Mouse (Mus musculus): ENCODE results near the gene Tmed6. TPM values are rescaled to one million over a fixed set of nuclear protein-coding genes. Genes with fewer than 3 reads are reported as not detected.

Gene Tmed6
- polyA plus RNA-seq (2014; fragmentation: Illumina TruSeq; extraction: RNeasy Lipid Tissue Mini Kit (QIAGEN cat#74804); ENCODE audit: low read depth, low replicate concordance) = 25.8 TPM

GRCm38 (mm10) chr8:107065511-107066496 is at the start of gene Tmed6:
Gene Tmed6, minus strand, starts transcription at chr8:107065644.

DNA sequence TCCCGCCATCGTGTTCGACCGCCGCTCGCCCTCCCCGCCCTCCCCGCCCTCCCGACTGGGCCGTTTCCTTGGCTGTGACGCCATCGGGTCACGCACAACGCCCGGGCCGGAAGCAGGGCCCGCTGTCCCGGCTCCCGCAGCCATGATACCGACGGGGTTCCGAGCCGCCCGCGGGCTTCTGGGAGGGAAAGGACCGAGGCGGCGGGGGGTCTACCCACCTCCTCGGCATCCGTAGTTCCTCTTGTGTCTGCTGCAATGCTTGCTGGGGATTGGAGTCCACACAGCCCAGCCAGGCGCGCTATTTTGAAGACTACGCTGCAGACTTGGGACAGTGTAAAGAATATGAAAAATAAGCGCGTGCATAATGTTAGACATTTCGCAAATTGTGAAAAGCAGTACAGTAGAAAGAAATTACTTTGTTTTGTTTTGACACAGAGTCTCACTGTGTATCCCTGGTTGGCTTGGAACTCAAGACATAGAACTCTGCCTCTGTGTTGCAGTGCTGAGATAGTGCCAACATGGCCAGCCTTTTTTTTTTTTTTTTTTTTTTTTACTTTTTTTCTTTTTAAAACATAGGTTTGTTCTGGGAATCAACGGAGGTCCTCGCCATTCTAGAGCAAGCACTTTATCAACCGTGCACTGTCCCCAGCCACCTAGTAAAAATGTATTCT is 31.1 kb upstream of the Tmed6 start, which contains the start of gene Terf2:
Terf2 (minus strand) TSS at position 182 of the 671 bp plus-strand sequence.

GRCm38 (mm10) chr8:107056076-107056972 is 9.1 kb downstream of the Tmed6 start, which contains the start of the genes Cog8 and Nip7:
Gene Cog8, minus strand, starts transcription at chr8:107056689.
Gene Nip7, plus strand, starts transcription at chr8:107056877.

DNA sequence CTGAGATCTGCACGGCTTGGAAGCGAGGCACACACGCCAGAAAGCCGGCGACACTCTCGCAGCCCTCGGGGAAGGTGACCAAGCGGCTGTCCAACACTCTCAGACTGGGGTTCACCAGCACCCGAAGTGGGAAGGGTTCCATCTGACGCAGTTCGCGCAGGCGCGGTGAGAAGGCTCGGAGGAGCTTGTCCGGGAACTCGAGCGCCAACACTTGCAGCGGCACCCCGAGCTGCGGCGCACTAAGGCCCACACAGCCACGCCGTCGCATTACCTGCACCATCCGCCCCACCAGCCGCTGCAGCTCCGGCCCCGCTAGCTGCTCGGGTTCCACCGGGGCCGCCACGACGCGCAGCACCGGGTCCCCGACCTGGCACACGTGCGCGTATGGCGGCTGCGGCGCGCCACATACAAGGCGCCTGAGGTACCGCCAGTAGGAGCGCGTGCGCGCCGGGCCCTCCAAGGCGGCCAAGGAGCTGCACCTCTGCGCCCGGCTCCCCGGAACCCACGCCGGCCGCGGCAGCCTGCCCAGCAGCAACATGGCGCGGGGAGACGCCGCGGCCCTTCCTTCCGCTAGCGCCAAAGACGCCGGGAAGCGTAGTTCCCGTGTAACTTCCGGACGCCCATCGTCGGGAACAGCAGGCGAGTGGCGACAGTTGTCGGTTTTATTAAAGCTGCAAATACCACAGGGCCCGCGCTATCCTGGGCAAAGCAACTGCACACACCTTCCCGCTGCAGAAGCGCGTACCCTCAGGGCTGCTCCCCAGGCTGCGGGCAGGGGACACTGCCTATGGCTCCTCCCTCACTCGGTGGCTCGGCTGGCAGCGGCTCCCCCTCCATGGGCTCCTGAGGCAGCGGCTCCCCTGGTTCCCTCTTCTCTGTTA is 17.1 kb downstream of the Tmed6 start, which contains the start of gene Pdf:
Pdf (minus strand) TSS at position 554 of the 881 bp plus-strand sequence.

DNA sequence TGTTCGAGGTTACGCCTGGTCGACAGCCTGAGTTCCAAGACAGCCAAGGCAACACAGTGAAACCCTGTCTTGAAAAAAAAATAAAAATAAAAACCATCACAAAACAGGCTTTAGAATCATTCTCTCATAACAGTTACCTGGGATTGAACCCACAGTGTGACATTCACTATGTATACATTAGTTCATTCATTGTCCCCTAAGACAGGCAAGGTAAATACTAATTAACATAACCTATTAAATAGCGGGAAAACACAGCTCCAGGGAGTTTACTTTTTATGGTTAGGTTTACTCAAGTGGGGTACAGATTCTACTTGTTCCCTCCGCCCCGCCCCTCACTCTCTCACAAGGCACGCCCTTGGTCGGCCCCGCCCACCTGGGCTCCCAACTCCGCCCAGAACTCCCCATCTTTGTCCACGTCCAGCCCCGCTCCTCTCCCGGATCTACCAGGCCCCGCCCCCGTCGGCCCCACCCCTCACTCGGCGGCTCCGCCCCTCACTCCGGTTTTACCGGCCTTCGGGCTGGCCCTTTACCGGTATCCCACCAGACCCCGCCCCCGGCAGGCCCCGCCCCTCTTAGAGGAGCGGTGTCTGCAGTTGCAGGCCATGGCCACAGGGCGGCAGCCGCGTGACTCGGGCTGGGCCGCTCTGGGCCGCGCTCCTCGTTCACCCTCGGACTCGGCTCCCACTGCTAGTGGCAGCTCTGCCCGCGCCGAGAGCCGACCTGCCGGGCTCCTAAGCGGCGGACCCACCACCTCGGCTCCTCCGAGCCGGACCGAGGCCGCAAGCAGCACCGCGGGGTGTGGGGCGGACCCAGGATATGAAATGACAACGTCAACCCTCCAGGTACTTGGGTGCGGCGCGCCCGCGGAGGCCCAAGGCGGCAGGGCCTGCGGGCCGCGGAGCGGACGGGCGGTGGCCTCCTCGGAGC is 34.5 kb downstream of the Tmed6 start, which contains the start of gene Vps4a:
Vps4a (plus strand) TSS at position 573 of the 927 bp plus-strand sequence.

Other genes with a start within 250 kb of the Tmed6 start
- 0.42 TPM for gene Has3, start 195.4 kb downstream of the Tmed6 start, polyA plus RNA-seq (2014; fragmentation: Illumina TruSeq; extraction: RNeasy Lipid Tissue Mini Kit (QIAGEN cat#74804); ENCODE audit: low read depth, low replicate concordance)
- gene Utp4, start 172.0 kb downstream of the Tmed6 start, polyA plus RNA-seq (2014; fragmentation: Illumina TruSeq; extraction: RNeasy Lipid Tissue Mini Kit (QIAGEN cat#74804); ENCODE audit: low read depth, low replicate concordance) = 35.7 TPM
- gene Sntb2, start 129.9 kb downstream of the Tmed6 start, polyA plus RNA-seq (2014; fragmentation: Illumina TruSeq; extraction: RNeasy Lipid Tissue Mini Kit (QIAGEN cat#74804); ENCODE audit: low read depth, low replicate concordance) = 14.1 TPM
- gene Vps4a, start 34.4 kb downstream of the Tmed6 start, polyA plus RNA-seq (2014; fragmentation: Illumina TruSeq; extraction: RNeasy Lipid Tissue Mini Kit (QIAGEN cat#74804); ENCODE audit: low read depth, low replicate concordance) = 134 TPM
- 13.9 TPM for gene Pdf, start 17.0 kb downstream of the Tmed6 start, polyA plus RNA-seq (2014; fragmentation: Illumina TruSeq; extraction: RNeasy Lipid Tissue Mini Kit (QIAGEN cat#74804); ENCODE audit: low read depth, low replicate concordance)
- gene Cog8, start 9.0 kb downstream of the Tmed6 start, polyA plus RNA-seq (2014; fragmentation: Illumina TruSeq; extraction: RNeasy Lipid Tissue Mini Kit (QIAGEN cat#74804); ENCODE audit: low read depth, low replicate concordance) = 14.0 TPM
- 9.0 TPM for gene Nip7, start 8.8 kb downstream of the Tmed6 start, polyA plus RNA-seq (2014; fragmentation: Illumina TruSeq; extraction: RNeasy Lipid Tissue Mini Kit (QIAGEN cat#74804); ENCODE audit: low read depth, low replicate concordance)
- gene Terf2, start 30.9 kb upstream of the Tmed6 start, polyA plus RNA-seq (2014; fragmentation: Illumina TruSeq; extraction: RNeasy Lipid Tissue Mini Kit (QIAGEN cat#74804); ENCODE audit: low read depth, low replicate concordance) = 25.8 TPM
- 51.2 TPM for gene Cyb5b, start 85.0 kb upstream of the Tmed6 start, polyA plus RNA-seq (2014; fragmentation: Illumina TruSeq; extraction: RNeasy Lipid Tissue Mini Kit (QIAGEN cat#74804); ENCODE audit: low read depth, low replicate concordance)
- 61.8 TPM for gene Nfat5, start 227.8 kb upstream of the Tmed6 start, polyA plus RNA-seq (2014; fragmentation: Illumina TruSeq; extraction: RNeasy Lipid Tissue Mini Kit (QIAGEN cat#74804); ENCODE audit: low read depth, low replicate concordance)